Mouse (Mus musculus): ENCODE measurements around the gene Abcc4.

Gene Abcc4

GRCm38 (mm10) chr14:118712889-118713288 is 6.9 kb upstream of the Abcc4 start:
- DNase-seq (ENCODE audit: low spot score) = no peak

GRCm38 (mm10) chr14:118710945-118711344 is 4.9 kb upstream of the Abcc4 start:
- DNase-seq (ENCODE audit: low spot score) = no peak

DNA sequence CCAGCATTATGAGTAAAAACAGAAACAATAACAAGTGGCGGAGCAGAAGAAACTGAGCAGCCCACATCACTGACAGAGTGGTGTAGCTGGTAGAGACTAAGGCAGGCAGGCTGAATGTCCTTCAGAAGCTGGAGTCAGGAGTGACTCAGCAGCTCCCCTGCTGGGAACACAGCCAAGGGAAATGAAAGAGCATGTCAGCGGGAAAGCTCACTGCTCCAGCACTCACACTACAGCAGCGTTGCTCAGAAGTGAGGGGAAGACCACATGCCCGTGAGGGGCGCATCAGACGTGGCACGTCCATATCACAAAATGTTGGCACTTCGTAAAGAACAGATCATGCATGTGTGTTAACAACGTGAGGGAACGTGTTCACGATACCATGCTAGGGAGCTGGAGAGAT is 3.7 kb upstream of the Abcc4 start:
- DNase-seq (ENCODE audit: low spot score) = peak; percentile 78

DNA sequence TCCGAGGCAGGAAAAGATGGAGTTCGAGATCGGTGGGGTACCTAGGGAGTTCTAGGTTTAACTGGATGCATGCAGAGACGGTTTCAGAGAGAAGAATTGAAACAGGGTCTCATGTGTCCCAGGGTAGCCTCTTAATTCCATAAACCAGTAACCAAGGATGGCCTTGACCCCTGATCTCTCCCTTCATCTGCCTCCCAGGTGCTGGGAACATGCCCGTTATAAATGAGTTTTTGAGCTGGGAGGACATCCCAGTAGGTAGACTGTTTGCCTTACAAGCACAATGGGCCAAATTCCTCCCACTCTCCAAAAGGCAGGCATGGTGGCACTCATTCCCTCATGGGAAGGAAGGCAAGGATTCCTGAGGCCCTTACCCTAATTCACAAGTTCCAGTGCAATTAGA is 2.1 kb upstream of the Abcc4 start:
- DNase-seq (ENCODE audit: low spot score) = no peak

- no peak for DNase-seq (ENCODE audit: low spot score)
Observed at GRCm38 (mm10) chr14:118706962-118707361, 943 bp upstream of the Abcc4 start.

DNA sequence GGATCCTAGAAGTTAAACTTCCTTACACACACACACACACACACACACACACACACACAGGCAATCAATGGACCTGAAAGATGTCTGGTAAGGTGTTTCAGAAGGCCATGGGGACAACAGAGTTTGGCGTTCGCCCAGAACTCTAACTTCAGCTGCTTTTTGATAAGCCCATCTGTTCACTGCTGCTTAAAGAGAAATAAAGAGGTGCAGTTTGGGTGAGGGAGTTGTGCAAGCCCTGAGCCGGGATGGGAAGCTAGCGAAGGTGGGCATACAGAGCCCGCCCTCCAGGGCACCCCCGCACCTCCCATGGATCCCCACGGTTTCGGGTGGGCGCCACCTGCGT is 583 bp downstream of the Abcc4 start:
- DNase-seq (ENCODE audit: low spot score) = peak; percentile 22

GRCm38 (mm10) chr14:118703363-118703762 is 2.7 kb downstream of the Abcc4 start:
- DNase-seq (ENCODE audit: low spot score) = no peak

DNA sequence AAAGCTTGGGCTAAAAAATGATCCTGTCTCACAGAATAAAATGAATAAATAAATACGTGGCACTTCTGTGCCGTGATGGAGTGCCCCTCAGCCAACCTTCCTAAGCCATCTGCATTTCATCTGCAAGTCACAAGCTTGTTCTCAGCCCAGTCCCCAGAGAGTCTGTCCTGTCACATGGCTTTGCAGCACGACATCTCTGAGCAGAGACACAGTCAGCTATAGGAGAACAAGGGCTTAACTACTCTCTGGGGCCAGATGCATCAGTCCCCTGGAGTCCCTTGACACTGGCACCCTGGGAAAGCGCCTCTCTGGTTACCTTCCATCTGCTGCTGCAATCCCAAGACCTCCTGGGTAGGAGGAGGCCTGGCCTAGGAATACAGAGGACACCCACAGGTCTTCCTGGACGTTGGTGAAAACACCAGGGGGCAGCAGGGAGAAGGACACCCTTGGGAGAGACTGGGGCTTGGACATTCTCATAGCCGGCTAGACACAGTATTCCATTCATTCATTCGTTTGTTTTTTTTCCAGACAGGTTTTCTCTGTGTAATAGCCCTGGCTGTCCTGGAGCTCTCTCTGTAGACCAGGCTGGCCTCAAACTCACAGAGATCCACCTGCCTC is 3.9 kb downstream of the Abcc4 start:
- no peak for DNase-seq (ENCODE audit: low spot score)

GRCm38 (mm10) chr14:118700576-118700975 is 5.4 kb downstream of the Abcc4 start:
- DNase-seq (ENCODE audit: low spot score) = no peak

DNA sequence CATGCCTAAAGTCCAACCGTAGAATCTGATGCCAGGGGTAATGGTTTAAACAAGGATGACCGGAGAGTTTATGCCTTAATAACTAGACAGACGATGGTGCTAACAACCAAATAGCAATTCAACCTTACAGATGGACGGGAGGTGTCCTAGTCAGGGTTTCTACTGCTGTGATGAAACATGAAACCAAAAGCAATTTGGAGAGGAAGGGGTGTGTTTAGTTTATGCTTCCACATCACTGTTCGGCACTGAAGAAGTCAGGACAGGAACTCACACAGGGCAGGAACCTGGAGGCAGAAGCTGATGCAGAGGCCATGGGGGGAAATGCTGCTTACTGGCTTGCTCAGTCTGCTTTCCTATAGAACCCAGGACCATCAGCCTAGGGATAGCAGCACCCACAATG is 6.1 kb downstream of the Abcc4 start:
- no peak for DNase-seq (ENCODE audit: low spot score)

DNA sequence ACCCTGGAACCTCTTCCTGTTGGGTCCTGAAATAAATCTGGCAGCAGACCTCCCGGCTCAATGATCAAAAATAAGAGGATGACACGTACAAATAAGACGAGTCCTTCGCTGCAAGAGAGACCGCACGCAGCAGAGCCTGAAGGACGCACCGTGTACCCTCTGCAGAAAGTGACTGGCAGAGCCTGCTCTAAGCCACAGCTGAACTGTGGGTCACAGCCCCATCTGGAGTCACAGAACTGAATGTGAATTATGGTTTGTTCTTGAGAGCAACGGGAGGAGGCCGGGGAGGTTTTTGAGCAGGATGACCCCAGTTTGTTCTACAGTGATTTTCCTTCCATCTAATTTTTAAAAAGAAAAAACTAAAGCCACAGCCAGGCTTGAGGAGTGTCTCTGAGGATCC is 6.5 kb downstream of the Abcc4 start:
- DNase-seq (ENCODE audit: low spot score) = no peak

DNA sequence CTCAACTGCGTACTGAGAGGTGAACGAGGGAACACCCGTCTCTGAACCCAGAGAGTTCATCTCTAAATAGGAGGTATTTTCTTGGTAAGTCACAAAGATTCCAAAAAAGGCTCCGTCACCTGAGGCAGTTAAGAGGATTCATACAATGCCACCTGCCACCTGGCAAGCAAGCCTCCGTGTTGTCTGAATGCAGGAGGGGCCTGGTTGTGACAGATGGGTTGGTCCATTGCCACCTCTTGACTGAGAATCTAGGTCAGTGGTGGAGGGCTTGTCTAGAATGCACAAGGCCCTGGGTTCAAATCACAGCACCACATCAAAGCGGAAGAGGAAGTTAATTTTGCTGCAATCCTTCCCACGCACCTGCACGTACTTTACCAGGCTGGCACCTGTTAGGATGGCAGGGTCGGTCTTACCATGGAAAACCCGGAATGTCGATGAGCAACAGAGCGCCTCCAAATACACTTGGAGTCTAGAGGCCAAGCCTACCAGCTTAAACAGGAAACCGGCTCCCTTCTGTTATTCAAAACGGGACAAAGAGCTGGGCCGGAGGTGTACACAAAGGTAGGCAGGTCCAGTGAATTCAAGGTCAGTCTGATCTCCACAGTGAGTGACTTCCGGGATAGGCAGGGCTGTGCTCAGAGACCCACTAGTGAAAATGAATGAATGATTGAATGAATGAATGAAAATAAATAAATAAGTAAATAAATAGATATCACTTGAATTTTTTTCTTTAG is 9.3 kb downstream of the Abcc4 start:
- DNase-seq (ENCODE audit: low spot score) = no peak

DNA sequence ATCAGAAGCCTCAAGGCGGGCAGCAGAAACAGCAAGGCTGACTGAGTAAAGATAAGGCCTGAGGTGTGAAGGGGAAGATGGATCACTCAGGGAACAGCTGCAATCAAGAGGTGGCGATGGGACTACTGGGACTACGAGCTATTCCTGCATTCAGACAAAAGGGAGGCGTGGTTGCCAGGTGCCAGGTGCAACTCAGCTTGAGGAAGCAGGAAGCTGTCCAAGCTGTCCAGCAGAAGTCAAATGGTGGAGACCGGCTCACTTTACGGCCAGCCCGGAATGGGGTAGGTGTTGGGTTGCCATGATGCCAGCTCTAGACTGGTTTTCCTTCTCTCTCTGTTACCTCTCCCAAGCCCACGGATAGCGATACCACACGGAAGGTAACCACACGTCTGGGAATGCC is 10.2 kb downstream of the Abcc4 start:
- DNase-seq (ENCODE audit: low spot score) = no peak

DNA sequence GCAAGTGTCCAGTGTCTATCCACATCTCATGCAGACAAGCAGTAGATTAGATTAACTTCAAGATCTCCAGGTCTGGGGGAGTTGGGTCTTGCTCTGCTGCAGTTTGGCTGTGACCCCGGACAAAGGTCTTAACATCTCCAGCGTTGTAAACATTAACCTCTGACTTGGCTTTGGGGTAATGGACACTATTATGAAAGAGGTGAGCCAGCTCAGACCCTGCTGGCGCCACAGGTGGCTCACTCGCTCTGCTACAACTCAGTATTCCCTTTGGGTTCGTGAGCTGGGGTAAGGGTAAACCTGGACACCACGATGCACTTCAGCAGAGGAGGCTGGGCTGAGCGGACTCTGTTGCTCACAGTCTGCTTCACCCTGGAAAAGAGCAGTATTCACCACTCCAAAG is 11.7 kb downstream of the Abcc4 start:
- no peak for DNase-seq (ENCODE audit: low spot score)

GRCm38 (mm10) chr14:118691910-118692309 is 14.1 kb downstream of the Abcc4 start:
- DNase-seq (ENCODE audit: low spot score) = no peak

DNA sequence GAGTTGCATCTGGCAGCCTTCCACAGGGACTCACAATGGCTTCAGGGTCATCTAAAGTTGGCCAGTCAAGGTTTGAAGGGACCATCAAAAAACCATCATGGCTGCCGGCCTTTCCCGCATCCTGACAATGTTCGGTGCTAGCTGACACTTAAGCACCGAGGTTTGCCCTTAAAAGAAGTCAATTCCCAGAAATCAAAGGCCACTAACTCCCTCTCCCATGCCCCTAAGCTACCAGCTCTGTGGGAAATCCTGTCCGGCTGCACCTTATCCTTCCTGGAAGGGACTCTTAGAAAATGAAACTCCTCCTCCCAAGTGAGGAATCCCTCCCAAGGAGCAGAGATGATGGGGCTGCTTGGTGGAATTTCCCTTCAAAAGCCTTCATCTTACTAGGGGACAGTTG is 14.6 kb downstream of the Abcc4 start:
- no peak for DNase-seq (ENCODE audit: low spot score)

GRCm38 (mm10) chr14:118690921-118691320 is 15.1 kb downstream of the Abcc4 start:
- DNase-seq (ENCODE audit: low spot score) = no peak

- no peak for DNase-seq (ENCODE audit: low spot score)
Observed at GRCm38 (mm10) chr14:118690336-118690735, 15.7 kb downstream of the Abcc4 start.

DNA sequence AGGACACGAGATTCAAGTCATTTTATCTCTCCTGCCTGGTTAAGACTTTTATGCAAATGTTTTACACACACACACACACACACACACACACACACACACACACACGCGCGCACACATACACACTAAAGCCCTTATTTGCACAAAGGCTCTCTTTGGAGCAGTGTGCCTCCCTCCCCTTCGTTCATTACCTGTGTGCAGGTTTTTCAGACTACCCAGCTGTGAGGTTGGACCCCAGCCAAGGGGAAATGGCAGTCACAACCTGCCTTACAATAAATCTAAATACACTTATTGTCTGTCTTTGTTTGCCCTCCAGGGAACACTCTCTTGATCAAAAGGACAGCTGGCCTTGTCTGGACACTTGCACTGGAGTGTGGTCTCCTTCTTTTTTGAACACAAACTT is 17.4 kb downstream of the Abcc4 start:
- DNase-seq (ENCODE audit: low spot score) = no peak

GRCm38 (mm10) chr14:118686861-118687260 is 19.2 kb downstream of the Abcc4 start:
- peak; percentile 41 for DNase-seq (ENCODE audit: low spot score)

GRCm38 (mm10) chr14:118685572-118685971 is 20.4 kb downstream of the Abcc4 start:
- DNase-seq (ENCODE audit: low spot score) = no peak

DNA sequence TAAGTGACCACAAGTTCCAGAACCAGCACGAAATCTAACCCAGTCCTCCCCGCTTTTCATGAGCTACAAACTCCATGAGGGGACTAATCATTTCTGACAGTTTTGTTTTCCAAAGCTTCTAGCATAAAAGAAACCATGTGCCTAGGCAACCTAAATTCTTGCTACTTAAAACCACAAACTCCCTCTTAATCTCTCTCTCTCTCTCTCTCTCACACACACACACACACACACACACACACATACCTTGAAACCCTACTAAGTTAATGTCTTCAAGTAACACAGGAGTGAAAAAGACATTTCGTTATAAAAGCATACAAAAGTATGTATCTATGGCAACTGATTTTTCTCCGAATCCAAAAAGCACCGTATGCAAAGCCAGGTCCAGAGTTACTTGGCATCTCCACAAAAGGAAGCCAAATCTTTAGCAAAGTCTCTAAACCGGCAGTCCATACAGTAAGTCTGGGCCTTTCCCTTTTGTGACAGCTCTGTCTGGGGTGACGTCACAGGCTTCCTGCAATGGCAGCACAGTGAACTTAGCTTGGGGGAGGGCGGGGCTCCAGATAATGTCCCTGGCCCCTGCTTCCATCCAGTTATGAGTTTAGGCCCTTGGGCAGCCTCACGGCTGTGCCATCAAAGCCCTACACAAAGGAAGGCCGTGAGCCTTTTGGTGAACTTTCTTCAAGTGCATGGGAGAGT is 23.5 kb downstream of the Abcc4 start:
- no peak for DNase-seq (ENCODE audit: low spot score)

DNA sequence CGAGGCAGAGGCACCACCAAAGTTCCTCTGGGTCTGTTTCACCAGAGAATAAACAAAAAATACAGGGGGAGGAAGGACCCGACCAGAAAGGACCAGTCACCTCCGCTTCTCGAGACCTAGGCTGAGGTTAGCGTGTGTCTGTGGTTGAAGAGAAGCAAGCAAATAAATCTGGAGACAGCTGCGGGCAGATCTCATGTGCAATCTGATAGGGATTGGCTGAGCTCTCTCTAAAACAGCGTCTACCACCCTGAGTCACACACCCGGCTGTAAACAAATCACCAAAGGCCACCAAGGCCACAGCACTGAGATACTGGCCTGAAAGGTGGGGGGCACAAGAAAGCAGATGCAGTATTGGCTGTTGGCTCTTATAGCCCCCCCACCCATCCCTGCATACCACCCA is 24.9 kb downstream of the Abcc4 start:
- no peak for DNase-seq (ENCODE audit: low spot score)
